Mouse (Mus musculus): ENCODE results near the gene Cx3cl1.
A peak's percentile ranks its signal among the peaks of the same experiment; 100 is the strongest.

The Cx3cl1 gene

DNA sequence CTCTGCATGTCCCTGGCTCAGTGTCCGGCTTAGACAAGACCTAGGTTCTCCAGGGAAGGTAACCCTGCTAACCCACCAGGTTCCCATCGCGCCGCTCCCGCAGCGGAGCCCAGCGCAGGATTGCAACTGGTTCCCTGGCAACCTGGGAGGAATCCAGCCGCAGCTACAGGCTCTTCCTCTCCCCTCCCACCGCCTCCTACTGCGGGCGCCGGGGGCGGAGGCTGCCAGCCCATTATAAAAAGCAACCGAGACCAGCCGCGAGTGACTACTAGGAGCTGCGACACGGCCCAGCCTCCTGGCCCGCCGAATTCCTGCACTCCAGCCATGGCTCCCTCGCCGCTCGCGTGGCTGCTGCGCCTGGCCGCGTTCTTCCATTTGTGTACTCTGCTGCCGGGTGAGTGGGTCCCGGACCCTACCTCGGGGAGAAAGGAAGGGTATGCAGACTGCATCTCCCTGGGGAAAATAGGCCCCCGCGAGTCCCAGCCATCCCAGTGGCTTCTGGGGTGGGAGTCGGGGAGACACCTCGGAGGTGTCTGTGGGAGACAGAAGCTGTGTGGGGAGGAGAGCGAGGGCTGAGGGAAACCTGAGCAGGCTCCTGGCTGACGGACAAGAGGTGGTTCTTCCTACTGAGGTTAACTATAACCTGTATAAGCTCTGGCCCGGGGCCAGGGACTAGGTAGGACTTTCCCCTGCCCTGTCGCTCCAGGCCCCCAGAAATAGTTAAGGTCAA is at the start of gene Cx3cl1:
TSS of gene Cx3cl1 (plus strand) at position 69 of the 730 bp plus-strand sequence.
- peak; percentile 67 for ATAC-seq (ENCODE audit: insufficient number of reproducible peaks, low FRiP score, low TSS enrichment)

DNA sequence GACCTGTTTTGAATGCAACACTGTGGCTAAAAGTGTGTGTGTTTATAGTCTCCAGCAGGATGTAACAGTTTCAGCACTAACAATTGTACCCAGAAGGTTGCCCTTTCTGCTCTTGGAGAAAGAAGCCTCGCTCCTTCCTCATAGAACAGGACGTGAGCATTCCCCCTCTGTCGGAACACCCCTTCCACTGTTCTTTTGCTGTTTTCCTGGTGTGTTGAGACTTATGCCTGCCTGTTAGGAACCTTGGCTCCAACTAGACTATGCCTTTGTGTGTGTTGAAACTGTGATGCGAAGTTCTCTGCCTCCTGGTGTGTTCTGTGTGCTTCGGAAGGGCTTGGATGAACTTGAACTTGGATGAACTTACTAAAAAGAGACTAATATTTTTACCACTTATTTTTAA is 45.8 kb upstream of the Cx3cl1 start:
- ATAC-seq (ENCODE audit: insufficient number of reproducible peaks, low FRiP score, low TSS enrichment) = no peak

DNA sequence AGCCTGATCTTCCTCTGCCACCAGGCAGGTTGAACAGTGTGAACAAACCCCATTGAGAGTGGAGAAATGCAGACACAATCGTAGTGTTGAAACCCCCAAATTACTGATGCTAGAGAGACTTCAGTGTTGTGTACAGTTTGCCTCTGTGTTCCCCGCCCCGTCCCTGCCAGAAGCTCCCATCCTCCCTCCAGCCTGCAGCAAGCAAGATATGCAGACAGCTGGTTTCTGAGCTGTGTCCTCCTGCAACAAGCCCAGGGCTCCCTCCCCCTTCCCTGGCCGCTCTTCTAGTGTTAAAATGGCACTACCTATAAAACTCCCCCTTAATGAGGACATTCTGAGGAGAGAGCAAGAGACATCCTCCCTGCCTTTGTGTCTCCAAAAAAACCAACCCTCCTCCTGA is 42.5 kb upstream of the Cx3cl1 start:
- no peak for ATAC-seq (ENCODE audit: insufficient number of reproducible peaks, low FRiP score, low TSS enrichment)

DNA sequence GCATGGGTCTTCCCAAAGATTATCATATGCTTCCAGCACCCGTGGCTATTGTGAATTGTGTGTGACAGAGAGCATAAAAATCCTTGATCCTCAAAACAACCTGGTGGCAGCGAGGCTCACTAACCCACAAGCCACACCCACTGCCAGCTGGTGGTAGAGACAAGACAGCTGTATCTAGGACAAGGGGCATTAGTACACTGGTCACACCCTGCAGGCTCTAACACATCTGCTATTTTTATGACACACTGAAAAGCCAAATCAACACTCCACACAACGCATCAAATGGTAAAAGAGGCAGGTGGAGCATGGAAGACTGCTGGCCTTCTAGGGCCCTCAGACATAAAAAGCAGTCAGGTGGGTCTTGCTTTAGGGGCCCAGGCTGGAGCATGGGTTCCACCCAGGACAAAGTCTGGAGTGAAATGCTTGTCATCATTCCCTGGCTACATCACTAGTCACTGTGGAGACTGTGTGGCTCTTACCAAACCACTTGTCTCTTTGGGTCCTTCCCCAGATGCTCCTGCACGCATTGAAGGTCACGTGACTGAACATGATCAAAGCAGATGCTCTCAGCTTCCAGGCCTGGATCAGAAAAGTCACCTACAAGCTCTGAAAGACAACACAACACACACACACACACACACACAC is 37.9 kb upstream of the Cx3cl1 start:
- ATAC-seq (ENCODE audit: insufficient number of reproducible peaks, low FRiP score, low TSS enrichment) = no peak

DNA sequence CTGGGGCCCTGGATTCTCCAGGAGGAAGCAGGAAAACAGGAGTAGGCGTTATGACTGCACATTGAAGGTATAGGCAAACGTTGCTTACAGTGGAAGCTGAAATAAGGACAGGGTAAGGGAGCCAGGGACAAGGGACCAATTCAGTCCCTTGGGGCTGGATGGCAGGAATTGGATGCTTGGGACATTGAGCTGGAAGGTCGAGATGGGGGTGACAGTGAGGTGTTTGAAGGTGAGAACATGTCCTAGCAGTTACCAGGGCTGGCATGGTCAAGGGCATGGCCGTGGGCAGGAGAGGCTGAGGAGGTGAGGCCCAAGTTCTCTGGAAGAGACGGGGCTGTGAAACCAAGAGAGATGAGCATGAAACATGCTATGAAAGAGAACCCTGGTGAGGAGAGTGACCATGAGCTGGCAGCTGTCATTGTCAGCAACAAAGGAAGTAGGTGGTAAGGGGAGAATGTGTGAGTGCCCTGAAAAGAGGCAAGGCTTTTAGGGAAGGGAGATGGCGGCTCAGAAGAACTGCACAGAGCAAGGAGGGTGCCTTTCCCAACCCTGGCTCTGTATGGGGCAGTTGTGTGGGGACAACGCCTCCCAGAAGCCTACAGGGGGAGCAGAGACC is 37.0 kb upstream of the Cx3cl1 start:
- ATAC-seq (ENCODE audit: insufficient number of reproducible peaks, low FRiP score, low TSS enrichment) = no peak

DNA sequence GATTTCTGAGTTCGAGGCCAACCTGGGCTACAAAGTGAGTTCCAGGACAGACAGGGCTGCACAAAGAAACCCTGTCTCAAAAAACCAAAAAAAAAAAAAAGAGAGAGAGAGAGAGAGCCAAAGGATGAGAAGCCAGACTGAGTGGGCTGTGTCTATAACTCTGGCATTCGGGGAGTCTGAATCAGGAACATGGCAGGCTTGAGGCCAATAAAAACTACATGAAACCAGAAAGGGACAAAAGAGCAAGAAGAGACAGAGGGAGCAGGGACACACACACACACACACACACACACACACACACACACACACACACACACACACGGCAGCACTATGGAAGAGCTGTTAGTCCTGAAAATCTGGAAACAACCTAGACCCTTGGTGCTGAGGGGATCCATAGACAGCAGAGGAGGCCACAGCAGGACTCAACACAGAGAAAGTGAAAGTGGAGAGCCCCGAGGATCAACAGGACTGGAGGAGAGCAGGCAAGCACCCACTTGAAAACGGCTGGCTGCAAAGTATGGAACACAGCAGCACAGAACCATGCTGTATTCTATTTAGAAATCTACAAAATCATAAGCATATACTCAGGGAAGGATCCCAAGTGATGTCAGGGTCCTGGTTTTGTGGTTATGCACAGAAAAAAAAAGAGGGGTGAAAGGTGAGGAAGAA is 36.2 kb upstream of the Cx3cl1 start:
- no peak for ATAC-seq (ENCODE audit: insufficient number of reproducible peaks, low FRiP score, low TSS enrichment)

DNA sequence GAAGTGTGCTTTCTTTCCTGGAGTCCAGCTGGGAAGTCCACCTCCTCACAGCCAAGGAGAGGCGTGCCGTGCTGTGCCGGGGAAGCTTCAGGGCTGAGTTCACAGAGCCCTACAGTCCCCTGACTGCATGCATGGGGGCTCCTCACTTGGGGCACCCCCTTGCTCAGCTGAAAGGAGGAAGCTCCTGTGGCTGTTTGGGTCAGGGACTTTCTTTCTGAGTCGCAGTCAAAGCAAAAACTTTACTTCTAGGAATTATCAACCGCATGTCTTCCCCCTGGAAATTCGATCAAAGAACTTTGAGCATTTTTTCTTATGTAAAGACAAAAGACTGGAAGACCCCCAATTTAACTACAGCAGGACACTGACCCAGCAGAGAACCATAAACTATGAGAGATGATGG is 32.0 kb upstream of the Cx3cl1 start:
- ATAC-seq (ENCODE audit: insufficient number of reproducible peaks, low FRiP score, low TSS enrichment) = no peak

DNA sequence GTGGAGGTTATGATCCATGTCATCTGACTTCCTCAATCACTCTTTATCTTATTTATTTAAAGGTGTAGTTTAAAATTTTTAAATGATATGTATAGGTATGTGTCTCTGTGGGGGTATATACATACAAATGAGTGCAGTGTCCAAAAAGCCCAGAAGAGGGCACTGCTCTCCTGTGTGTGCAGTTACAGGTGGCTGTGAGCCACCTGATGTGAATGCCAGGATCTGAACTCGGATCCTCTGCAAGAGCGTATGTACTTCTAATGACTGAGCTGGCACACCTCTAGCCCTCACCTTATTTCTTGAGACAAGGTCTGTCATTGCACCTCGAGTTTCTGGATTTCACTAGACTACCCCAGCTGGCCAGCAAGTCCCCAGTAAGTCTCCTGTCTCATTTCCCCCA is 31.2 kb upstream of the Cx3cl1 start:
- ATAC-seq (ENCODE audit: insufficient number of reproducible peaks, low FRiP score, low TSS enrichment) = no peak

DNA sequence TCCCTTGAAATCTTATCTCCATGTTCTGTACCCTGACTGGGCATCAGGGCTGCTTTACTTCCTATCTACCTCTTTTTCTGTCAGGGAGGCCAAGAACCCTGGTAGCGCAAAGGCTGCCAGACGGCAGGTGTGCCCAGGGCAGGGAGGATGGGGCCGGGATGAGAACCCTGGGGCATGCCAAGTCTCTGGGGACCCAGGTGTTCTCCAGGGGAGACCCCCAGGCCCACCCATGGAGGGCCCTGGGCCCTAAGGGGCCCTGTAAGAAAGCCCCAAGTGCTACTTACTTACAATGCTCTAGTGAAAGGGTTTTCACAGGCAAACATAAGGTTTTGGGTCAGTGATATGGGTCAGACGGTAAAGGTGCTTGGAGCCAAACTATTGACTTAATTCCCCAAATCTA is 30.1 kb upstream of the Cx3cl1 start:
- no peak for ATAC-seq (ENCODE audit: insufficient number of reproducible peaks, low FRiP score, low TSS enrichment)

DNA sequence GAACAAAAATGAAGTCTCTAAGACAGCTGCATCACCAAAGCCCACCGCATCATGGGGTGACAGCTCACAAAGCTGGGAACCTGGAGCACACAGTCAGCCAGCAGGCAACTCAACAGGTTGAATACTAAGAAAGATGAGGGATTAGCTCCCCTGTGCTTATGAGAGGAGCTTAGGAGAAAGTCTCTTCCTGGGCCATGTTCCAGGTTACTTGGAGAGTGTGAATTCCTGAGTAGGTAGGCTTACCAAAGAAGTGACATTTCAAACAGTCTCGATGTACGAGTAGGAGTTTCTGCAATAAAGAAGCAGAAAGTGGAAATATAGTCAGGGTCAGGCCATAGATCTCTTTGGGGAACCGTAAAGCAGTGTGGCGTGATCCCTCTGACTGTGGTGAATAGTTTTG is 27.3 kb upstream of the Cx3cl1 start:
- no peak for ATAC-seq (ENCODE audit: insufficient number of reproducible peaks, low FRiP score, low TSS enrichment)

DNA sequence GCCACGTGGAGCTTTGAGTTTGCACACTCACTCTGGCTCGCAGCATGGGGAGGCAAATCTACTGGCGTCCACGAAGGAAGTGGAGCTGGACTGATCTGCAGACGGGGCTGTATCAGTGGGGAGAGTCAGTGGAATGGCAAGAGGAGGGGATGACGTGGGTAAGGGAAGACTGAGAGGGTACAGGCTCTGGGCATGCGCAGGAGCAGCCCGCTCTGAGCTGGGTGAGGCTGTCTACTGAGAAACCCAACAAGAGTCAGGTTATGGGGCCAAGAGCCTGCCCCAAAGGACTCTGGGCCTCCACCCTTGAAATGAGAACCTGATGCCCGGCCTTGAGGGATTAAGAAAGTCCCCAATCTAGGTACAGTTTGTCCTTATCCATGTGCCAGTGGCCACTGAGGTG is 26.8 kb upstream of the Cx3cl1 start:
- no peak for ATAC-seq (ENCODE audit: insufficient number of reproducible peaks, low FRiP score, low TSS enrichment)

DNA sequence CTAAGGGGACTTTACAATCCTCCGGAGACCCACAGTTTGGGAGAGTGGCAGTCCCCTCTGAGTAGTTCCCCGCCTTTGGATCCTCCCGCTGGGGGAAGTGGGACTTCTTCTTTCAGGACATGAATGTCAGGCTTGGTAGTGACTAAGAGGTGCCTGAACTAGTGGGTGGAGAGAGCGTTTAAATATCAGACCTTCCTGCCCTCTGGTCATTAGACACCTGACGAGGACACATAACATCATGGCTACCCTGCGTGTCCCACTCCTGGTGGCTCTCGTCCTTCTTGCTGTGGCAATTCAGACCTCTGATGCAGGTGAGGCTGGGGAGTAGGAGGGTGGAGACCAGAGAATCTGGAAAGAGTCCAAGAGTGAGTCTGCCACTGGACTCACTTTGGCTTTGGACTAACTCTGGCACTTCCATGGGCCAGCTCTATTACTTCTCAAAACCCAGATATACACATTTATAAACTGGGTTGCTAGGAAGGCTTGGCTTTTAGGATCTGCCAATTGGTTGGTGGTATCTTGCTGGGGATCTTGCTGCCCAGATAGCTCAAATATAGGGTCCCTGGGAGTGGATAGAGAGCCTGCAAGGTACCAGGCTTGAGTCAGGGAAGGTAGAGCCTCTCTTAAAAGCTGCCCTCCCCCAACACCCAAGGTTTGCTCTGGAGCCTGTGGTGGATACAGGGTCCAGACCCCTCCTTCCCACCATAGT is 26.2 kb upstream of the Cx3cl1 start, which contains the start of gene Ccl22:
TSS of gene Ccl22 (plus strand) at position 115 of the 709 bp plus-strand sequence.
- no peak for ATAC-seq (ENCODE audit: insufficient number of reproducible peaks, low FRiP score, low TSS enrichment)

DNA sequence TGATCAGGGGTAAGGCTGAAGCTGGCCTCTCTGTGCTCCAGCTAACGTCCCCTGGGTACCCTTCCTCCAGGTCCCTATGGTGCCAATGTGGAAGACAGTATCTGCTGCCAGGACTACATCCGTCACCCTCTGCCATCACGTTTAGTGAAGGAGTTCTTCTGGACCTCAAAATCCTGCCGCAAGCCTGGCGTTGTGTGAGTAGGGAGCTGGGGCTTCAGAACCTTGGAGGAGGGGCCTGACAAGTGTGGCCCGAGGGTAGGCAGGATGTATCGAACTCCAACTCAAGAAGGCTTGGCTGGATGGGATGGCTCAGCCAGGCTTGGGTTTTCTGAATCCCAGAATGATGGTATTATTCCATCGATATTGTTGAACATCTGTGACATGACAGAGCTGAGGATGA is 25.0 kb upstream of the Cx3cl1 start:
- ATAC-seq (ENCODE audit: insufficient number of reproducible peaks, low FRiP score, low TSS enrichment) = no peak

DNA sequence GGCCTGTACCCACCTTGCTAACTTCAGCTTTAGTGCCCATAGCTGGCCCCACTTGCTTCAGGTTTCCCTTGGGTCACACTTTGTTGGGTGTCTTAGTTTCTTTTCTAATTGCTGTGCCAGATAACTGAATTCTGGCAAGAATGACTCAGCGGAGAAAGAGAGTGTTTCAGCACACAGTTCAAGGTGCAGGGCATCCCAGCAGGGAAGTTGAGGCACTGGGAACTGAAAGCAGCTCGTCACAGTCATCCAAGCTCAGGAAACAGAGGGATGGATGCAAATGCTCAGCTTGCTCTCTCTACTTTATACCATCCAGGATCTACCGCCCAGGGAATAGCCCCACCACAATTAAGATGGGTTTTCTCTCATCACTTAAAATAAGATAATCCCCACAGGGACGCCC is 23.4 kb upstream of the Cx3cl1 start:
- ATAC-seq (ENCODE audit: insufficient number of reproducible peaks, low FRiP score, low TSS enrichment) = no peak

DNA sequence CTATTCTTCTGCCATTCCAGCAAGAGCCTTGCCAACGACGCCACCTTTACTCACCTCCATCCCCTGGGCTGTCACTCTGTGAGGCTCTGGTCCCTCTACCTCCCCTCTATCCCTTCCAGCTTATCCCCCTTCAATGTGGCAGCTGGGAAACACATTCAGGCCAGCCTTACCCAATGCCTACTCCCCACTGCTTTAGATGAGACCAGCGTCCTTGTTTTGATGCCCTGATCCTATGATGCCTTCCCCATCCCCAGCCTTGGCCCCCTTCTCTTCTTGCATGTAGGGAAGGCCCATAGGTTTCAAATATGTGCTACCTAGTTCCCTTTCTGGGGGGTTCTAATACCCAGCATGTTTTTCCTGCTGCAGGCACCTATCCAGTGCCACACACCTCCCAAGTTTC is 21.9 kb upstream of the Cx3cl1 start:
- no peak for ATAC-seq (ENCODE audit: insufficient number of reproducible peaks, low FRiP score, low TSS enrichment)

DNA sequence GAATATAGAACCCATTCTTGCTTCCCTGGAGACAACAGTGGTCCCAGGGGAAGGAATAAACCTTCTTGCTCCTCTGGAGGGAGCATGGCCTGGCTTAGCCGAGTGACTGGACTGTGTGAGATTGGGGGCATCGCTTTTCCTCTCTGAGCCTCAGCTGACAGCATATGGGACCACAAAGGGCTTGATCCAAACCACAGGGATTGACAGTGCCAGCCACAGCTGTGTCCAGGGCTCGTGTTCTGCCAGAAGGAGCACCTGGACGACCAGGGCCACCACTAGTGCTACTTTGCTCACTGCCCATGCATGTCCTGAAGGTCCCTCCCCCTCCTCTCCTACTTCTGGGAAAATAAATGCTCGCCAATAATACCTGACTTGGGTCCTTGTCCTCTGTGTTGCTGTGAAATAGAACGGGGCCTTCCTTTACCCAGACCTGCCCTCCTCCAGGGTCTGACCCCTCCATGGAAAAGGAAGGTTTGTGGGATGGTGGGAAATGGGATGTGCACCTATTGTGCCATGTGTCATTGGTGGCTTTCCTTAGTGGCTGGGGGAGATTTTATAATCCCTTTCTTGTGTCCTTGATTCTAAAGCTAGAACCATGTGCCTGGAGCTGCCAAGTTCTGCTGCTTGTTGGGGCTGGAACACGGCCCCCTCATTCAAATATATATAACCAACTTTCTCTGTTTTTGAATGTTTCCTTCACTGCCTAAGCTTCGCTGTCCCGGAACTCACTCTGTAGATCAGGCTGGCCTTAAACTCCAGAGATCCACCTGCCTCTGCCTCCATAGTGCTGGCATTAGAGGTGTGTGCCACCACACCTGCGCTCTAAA is 20.6 kb upstream of the Cx3cl1 start:
- ATAC-seq (ENCODE audit: insufficient number of reproducible peaks, low FRiP score, low TSS enrichment) = no peak

DNA sequence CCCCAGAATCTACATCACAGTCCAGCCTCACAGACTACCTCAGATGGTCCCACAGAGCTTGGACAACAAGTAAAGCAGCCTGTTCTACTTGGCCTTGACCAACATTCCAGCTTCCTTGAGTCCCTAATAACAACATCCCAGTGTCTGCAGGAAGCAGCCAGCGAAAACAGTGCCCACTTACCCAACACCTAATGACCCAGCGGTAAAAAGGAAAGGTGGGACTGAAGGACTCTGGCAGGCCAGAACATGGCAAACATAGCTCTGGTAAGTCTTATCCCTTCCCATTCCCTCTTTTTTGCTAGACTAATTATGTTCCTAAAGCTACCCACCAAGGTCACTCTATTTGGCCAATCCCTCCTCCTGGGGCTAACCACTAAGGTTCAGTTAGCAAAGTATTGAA is 17.8 kb upstream of the Cx3cl1 start:
- ATAC-seq (ENCODE audit: insufficient number of reproducible peaks, low FRiP score, low TSS enrichment) = no peak

DNA sequence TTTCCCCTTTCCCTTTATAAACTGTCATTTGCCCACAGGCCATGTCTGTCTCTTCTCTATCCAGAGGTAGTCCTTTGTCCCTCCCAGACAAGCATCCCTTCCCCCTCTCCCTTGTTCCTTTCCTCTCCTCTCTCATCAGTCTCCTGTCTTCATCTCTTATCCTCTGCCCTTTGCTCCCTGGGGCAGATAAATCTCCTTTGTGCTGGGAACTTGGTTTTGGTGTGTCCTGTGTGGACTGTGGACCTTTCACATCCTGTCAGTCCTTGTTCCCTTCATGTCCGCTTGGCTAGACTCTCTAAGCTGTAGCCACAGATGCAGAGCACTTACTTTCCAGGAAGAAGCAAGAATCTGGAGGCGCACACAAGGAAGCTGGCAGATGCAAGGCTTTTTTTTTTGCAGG is 17.3 kb upstream of the Cx3cl1 start:
- no peak for ATAC-seq (ENCODE audit: insufficient number of reproducible peaks, low FRiP score, low TSS enrichment)

DNA sequence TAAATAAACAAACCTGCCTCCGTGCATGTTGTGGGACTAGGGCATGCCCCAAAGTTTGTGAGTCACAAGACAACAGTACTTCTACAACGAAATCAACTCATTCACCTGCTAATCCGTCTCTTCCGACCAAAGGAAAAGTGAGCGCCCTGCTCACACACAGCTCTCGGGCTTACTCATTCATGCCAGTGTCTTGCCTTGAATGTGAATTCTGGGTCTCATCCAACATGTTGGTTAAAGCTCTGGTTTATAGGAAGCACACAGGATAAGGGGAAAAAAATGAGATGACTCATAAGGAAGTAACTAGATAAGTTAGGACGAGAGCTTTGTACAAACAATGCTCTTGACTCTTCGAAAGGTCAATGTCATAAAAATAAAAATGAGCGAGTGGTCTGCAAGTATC is 4.8 kb upstream of the Cx3cl1 start:
- ATAC-seq (ENCODE audit: insufficient number of reproducible peaks, low FRiP score, low TSS enrichment) = no peak

DNA sequence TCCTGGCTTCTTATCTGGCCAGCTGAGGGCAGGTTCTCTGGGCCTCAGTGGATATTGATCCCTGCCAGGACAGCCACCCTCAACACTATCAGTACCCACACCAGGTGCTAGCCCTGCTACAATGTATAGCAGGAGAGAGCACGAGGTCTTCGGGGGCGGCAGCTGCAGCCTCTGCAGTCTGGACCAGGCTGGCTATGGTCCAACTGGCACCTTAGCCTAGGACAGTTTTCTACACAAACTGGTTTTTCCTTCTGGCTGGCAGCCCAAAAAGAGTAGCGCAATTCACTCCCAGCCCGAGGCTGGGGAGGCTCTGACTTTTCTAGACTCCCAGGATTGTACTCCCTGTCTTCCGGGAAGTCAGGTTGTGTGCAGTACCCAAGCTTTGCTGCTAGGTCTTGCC is 864 bp upstream of the Cx3cl1 start:
- no peak for ATAC-seq (ENCODE audit: insufficient number of reproducible peaks, low FRiP score, low TSS enrichment)

Data from cerebellum, adult (tissue).